Mouse (Mus musculus): ENCODE results near the gene Eps15l1.
A peak's percentile ranks its signal among the peaks of the same experiment; 100 is the strongest.

Gene Eps15l1

GRCm38 (mm10) chr8:72413839-72414238 lies 7.4 kb downstream of the Eps15l1 start:
- no peak for DNase-seq (ENCODE audit: low read depth, low spot score)

GRCm38 (mm10) chr8:72409443-72409842 lies 11.8 kb downstream of the Eps15l1 start:
- DNase-seq (ENCODE audit: low read depth, low spot score), result peak; percentile 16

- no peak for DNase-seq (ENCODE audit: low read depth, low spot score)
Measured at GRCm38 (mm10) chr8:72407878-72408277, 13.4 kb downstream of the Eps15l1 start.

- no peak for DNase-seq (ENCODE audit: low read depth, low spot score)
Measured at GRCm38 (mm10) chr8:72402981-72403380, 18.3 kb downstream of the Eps15l1 start.

GRCm38 (mm10) chr8:72401381-72401780 lies 19.9 kb downstream of the Eps15l1 start:
- no peak for DNase-seq (ENCODE audit: low read depth, low spot score)

GRCm38 (mm10) chr8:72385737-72386136 lies 35.5 kb downstream of the Eps15l1 start:
- no peak for DNase-seq (ENCODE audit: low read depth, low spot score)

- DNase-seq (ENCODE audit: low read depth, low spot score), result peak; percentile 6
Measured at GRCm38 (mm10) chr8:72382395-72382794, 38.9 kb downstream of the Eps15l1 start.

- no peak for DNase-seq (ENCODE audit: low read depth, low spot score)
Measured at GRCm38 (mm10) chr8:72380656-72381055, 40.6 kb downstream of the Eps15l1 start.

GRCm38 (mm10) chr8:72376900-72377299 lies 44.4 kb downstream of the Eps15l1 start:
- no peak for DNase-seq (ENCODE audit: low read depth, low spot score)

GRCm38 (mm10) chr8:72376309-72376708 lies 45.0 kb downstream of the Eps15l1 start:
- no peak for DNase-seq (ENCODE audit: low read depth, low spot score)

GRCm38 (mm10) chr8:72375161-72375560 lies 46.1 kb downstream of the Eps15l1 start:
- DNase-seq (ENCODE audit: low read depth, low spot score), result no peak

GRCm38 (mm10) chr8:72372311-72372710 lies 48.9 kb downstream of the Eps15l1 start:
- no peak for DNase-seq (ENCODE audit: low read depth, low spot score)

GRCm38 (mm10) chr8:72371356-72371755 lies 49.9 kb downstream of the Eps15l1 start:
- no peak for DNase-seq (ENCODE audit: low read depth, low spot score)

GRCm38 (mm10) chr8:72366435-72366834 lies 54.8 kb downstream of the Eps15l1 start:
- DNase-seq (ENCODE audit: low read depth, low spot score), result no peak

- DNase-seq (ENCODE audit: low read depth, low spot score), result peak; percentile 51
Measured at GRCm38 (mm10) chr8:72365826-72366225, 55.4 kb downstream of the Eps15l1 start.

GRCm38 (mm10) chr8:72365016-72365415 lies 56.2 kb downstream of the Eps15l1 start:
- no peak for DNase-seq (ENCODE audit: low read depth, low spot score)

GRCm38 (mm10) chr8:72363457-72363856 lies 57.8 kb downstream of the Eps15l1 start:
- no peak for DNase-seq (ENCODE audit: low read depth, low spot score)

GRCm38 (mm10) chr8:72362754-72363153 lies 58.5 kb downstream of the Eps15l1 start:
- DNase-seq (ENCODE audit: low read depth, low spot score), result no peak

GRCm38 (mm10) chr8:72360162-72360561 lies 61.1 kb downstream of the Eps15l1 start:
- no peak for DNase-seq (ENCODE audit: low read depth, low spot score)

GRCm38 (mm10) chr8:72356593-72356992 lies 64.7 kb downstream of the Eps15l1 start:
- DNase-seq (ENCODE audit: low read depth, low spot score), result no peak

GRCm38 (mm10) chr8:72354272-72354671 lies 67.0 kb downstream of the Eps15l1 start:
- no peak for DNase-seq (ENCODE audit: low read depth, low spot score)

- DNase-seq (ENCODE audit: low read depth, low spot score), result no peak
Measured at GRCm38 (mm10) chr8:72353700-72354045, 67.6 kb downstream of the Eps15l1 start.

- no peak for DNase-seq (ENCODE audit: low read depth, low spot score)
Measured at GRCm38 (mm10) chr8:72352951-72353699, 68.1 kb downstream of the Eps15l1 start.

Measured in mesoderm, embryonic 11.5 days (tissue).